Mouse (Mus musculus) spleen, adult 2 months (tissue): ENCODE data around the gene Olfr464.

ENCODE experiments used
- CTCF ChIP-seq: fragments of 200-500 bp; IDR thresholded peaks from 2 replicates; pipeline ENCODE4 v1.5.1; 2011; ENCODE audit warnings: mild to moderate bottlenecking, inconsistent platforms; ENCODE audit not compliant: insufficient read depth, insufficient read length, insufficient replicate concordance; ENCODE audit errors: extremely low read depth
- POLR2A ChIP-seq: fragments of 200-500 bp; IDR thresholded peaks from 2 replicates; pipeline ENCODE4 v1.6.1; 2011; ENCODE audit warnings: low read depth, low read length, inconsistent platforms

DNA sequence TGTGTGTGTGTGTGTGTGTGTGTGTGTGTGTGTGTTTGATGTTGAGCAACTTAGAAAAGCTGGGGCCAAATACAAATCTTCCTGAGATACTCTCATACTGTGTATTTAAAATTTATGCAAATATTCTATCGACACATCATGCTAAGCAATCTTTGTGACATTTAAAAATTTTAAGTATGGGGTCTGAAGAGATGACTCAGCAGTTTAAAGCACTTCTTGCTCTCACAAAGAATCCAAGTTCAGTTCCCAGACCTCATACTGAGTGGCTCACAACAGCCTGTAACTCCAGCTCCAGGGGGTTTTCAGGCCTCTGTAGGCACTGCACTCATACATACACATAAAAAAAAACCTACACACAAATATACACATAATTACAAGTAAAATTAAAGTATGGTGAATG lies 4.8 kb downstream of the Olfr464 start:
- TF ChIP-seq POLR2A, result no peak
- TF ChIP-seq CTCF, result no peak
